Mouse (Mus musculus) kidney, adult 2 months (tissue): ENCODE measurements around the gene Fmc1.

Experiments
- CTCF ChIP-seq: fragments of 200-500 bp; conservative IDR thresholded peaks from 2 replicates; pipeline ENCODE4 v1.5.1; 2011; ENCODE audit warnings: low read depth, mild to moderate bottlenecking, control low read depth, low read length, moderate library complexity, mixed read lengths; ENCODE audit not compliant: insufficient read depth, insufficient read length
- POLR2A ChIP-seq: fragments of 200-500 bp; IDR thresholded peaks from one replicate; pipeline ENCODE4 v1.6.1; 2011; ENCODE audit warnings: low read depth, low read length, control low read depth

GRCm38 (mm10) chr6:38552636-38553000, 19.3 kb downstream of the Fmc1 start:
- TF ChIP-seq CTCF (no peak), POLR2A (no peak)
